Mouse (Mus musculus) left cerebral cortex, adult 18-20 months (tissue): ENCODE measurements around the gene Ccdc62. TPM values are rescaled to one million over a fixed set of nuclear protein-coding genes. Genes with fewer than 3 reads are reported as not detected.
A peak's percentile ranks its signal among the peaks of the same experiment; 100 is the strongest.

ENCODE experiments used
- DNase-seq, 2 experiments: peaks; one replicate each; pipeline ENCODE4 v3.0.0; 2021 to 2022; ENCODE audit warnings: low spot score in 2 of 2, mixed read lengths in 1 of 2
- total RNA-seq, 2 experiments: library from RNA; stranded (reverse); gene quantifications; 2 replicates each; pipeline ENCODE4 v1.2.3; 2021

Gene Ccdc62
- total RNA-seq, 2 experiments from 2014 or later, result 2.5 to 2.7 TPM

DNA sequence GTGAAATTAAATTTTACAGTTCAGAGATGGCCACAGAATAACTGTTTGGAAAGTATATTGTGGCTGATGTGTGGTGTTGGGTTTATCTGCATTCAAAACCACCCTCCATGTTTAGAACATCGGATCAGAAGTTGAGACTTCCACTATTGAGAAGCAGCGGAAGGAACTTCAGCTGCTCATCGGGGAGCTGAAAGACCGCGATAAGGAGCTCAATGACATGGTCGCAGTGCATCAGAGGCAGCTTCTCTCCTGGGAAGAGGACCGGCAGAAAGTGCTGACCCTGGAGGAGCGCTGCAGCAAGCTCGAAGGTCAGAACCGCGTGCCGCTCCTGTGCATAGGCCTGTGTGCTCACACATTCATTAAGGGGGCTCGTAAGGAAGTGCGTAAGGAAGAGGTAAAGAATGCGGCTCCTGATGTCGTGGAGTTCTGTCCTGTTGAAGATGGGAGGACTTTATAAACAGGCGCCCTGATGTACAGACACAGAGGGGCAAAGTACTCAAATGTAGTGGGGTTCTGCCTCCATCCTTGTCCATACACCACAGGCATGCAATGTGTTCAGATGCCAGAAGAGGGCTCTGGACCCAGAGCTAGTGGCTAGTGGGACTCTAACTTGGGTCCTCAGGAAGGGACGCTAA, 3.6 kb downstream of the Ccdc62 start:
- DNase-seq, result no peak

GRCm38 (mm10) chr5:123935931-123936330, 5.5 kb downstream of the Ccdc62 start:
- DNase-seq, result no peak

DNA sequence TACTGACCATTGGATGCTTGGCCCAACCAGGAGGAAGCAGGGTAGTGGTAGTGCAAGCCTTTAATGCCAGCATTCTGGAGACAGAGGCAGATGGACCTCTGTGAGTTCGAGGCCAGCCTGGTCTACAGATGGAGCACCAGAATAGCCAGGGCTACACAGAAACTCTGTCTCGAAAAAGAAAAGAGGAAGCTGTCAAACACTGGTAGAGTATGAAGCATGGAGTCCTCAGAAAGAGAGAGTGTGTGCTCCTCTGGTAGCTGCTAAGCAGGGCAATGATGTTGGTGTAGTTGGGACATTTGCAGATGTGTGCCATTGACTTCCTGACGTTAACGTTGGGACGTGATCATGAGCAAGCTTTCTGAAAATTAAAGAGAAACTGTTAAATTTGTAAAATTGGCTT, 8.0 kb downstream of the Ccdc62 start:
- DNase-seq, result no peak

GRCm38 (mm10) chr5:123946546-123946945, 16.1 kb downstream of the Ccdc62 start:
- no peak for DNase-seq

GRCm38 (mm10) chr5:123947041-123947761, 16.7 kb downstream of the Ccdc62 start:
- no peak for DNase-seq

DNA sequence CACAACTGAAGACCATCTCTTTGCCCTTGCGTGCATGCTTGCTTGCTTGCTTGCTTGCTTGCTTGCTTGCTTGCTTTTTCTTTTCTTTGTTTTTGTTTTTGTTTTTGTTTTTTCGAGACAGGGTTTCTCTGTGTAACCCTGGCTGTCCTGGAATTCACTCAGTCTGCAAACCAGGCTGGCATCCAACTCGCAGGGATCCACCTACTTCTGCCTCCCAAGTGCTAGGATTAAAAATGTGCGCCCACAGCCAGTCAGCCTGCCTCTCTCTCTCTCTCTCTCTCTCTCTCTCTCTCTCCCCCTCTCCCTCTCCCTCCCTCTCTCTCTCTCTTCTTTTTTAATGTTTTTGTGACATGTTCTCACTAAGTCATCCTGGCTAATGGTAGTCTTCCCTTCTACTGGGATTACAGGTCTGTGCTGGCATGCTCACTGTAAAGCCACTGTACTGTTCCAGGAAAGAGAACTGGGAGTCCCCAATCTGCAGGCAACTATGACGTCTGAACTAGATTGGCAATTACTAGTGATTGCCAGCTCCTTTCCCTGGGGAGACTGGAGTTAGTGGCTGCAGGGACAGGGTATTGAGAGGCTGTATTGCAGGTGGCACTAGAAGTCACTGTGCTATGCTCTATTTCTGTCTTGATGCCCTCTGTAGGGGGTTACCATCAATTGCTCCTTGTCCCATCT, 22.0 kb downstream of the Ccdc62 start:
- DNase-seq, result peak; percentile 39 to 63

- no peak for DNase-seq
Measured at GRCm38 (mm10) chr5:123957213-123957612, 26.7 kb downstream of the Ccdc62 start.

DNA sequence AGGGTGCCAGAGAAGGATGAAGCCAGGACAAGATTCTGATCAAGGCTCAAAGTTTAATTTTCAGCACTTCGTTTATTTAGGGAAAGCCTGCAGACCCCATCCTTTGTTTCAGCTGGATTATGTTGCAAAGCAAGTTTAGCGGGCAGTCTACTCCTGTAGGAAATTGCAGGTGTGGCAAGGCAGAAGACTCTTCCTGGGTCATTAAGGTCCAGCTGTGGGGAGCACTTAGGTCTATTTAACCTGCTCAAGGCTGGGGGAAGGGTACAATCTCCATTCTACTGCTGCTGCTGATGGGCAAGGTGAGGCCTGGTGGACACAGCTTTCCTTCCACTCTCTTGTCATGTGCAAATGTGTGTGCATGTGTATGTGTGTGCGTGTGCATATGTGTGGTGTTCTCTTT, 28.5 kb downstream of the Ccdc62 start:
- no peak for DNase-seq

DNA sequence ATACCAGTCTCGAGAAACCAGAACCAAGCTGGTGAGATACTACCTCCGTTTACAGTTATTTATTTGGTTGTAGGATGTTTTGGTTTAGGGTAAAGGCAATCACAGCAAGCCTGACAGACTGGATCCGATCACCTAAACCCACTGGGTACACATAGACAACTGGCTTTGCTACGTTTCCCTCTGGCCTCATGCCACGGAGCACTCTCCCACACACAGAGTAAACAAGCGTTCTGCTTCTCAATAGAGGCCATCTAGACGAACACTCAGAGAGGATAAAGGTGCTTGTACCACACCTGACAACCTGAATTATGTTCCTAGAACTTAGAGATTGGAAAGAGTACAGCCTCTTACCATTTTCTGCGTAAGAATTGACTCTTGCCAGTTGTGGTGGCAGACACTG, 29.6 kb downstream of the Ccdc62 start:
- DNase-seq, result no peak

- DNase-seq, result no peak
Measured at GRCm38 (mm10) chr5:123961046-123961445, 30.6 kb downstream of the Ccdc62 start.

- DNase-seq, result no peak
Measured at GRCm38 (mm10) chr5:123964208-123964607, 33.7 kb downstream of the Ccdc62 start.

DNA sequence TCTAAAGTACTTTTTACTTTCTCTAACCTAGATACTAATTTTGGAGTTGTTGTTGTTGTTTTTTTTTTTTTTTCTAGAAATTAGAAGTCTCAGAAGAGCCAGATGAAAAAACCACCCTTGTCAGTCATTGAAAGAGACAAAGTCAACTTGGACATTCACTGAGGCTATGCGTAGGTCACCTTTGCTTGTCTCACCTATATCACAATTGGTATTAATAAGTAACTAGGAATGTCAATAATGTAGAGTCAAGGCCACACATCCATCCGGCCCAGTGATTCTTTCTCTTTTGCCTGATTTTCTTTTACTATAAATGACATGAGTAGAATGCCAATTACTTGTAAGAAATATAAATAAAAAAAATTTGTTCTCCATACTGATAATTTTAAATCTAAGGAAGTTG, 36.3 kb downstream of the Ccdc62 start:
- no peak for DNase-seq

DNA sequence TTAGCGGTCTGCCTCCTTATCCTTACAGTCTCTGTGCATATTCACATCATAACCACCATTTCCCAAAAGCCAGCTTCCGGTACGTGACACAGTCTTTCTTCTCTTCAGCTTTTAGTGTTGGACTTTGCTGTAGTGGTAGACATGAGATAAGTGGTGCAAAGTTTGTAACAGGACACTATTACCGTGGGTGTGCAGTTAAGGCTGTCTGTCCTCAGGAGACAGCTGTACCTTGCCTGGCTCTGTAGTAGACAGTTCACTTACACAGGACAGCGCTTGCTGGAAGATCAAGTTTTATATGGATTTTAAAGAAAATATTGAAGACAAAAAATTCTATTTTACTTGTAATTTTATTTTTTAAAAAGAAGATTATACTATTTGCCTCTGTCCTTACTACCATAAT, 38.0 kb downstream of the Ccdc62 start:
- no peak for DNase-seq

DNA sequence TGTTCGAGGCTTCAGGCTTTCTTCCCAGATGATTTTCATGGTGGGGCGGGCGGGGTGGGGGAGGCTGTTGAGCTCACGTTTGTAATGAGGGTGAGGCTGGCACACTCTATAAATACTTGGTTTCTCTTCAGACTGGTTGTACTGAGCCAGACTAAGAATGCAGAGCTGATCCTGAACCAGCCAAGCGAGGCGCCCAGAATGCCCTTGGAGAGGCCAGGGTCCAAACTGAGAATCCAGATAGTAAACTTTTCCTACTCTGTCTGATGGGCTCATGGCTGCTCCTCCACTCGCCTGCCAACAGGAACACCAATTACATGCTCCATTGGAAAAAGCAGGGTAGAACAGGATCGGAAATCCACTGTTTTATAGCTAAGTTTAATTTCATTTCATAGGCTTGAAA, 38.7 kb downstream of the Ccdc62 start:
- DNase-seq, result no peak

DNA sequence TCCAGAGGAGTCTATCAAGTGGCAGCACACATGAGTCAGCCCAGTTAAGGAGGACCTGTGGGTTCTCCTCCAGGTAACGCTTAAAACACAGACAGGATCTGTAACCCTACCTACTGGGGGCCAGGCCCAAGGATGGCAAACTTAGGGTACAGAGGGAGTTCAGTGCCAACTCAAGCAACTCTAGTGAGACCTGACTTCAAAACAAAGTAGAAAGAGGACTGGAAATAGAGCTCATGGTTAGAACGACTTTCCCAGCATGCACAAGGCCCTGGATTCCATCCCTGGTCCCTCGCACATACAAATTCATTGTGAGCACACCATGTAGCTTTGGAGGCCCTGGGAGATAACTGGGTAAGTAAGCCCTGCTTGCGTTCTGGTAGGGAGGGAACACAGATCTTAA, 40.1 kb downstream of the Ccdc62 start:
- DNase-seq, result no peak

DNA sequence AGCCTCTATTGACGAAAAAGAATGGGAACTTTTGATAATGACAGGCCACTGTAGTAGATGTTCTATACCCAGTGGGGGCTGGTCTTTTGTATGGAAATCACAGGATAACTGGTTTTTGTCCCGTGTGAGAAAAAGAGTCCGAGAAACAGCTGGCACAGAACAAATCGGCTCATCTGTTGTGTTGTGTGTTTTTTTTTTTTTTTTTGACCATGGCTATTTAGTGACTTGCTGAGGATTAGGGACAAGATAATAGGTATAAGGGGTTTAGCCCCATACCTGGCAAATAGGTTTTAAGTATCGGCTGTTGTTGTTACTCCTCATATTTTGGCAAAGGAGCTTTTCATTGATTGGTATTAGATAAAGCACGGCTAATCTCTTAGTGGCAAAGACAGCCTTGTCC, 42.0 kb downstream of the Ccdc62 start:
- no peak for DNase-seq

DNA sequence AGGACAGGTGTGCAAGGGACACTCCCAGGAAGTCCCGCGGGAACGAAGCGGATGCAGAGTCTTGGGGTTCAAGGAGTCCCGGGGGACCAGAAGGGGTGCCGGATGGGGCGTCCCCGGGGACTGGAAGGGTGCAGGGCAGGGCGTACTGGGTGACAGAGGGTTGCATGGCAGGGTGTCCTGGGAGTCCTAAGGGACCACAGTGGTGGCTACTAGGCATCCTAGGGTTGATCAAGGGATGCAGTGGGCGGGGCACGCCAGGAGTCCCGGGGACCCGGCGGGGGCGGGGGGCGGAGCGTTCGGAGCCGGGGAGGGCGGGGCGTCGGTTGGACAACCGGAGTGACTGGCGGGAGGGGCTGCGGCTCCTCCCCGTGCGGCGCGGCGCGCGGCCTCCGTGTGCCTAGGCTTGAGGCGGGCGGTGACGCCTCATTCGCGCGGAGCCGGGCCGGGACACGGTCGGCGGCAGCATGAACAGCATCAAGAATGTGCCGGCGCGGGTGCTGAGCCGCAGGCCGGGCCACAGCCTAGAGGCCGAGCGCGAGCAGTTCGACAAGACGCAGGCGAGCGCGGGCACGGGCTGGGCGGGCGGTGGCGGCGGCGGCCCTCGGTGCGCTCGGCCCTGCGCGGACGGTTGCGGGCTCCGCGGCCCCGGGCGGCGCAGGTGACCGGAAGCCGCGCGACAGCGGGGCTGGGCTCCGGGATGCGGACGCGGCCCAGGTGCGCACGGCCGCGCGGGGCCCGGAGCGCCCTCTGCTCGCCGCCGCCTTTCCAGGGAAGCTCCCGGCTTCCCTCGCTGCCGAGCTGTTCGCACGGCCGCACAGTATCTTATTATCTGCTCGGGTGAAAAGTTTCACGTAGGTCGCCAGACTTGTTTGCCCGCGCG, 43.1 kb downstream of the Ccdc62 start, which contains the start of gene Hip1r:
Gene Hip1r, plus strand, starts transcription at position 330 of the 880 bp plus-strand sequence.
- peak; percentile 68 to 77 for DNase-seq

- DNase-seq, result no peak
Measured at GRCm38 (mm10) chr5:123974179-123974485, 43.7 kb downstream of the Ccdc62 start.

DNA sequence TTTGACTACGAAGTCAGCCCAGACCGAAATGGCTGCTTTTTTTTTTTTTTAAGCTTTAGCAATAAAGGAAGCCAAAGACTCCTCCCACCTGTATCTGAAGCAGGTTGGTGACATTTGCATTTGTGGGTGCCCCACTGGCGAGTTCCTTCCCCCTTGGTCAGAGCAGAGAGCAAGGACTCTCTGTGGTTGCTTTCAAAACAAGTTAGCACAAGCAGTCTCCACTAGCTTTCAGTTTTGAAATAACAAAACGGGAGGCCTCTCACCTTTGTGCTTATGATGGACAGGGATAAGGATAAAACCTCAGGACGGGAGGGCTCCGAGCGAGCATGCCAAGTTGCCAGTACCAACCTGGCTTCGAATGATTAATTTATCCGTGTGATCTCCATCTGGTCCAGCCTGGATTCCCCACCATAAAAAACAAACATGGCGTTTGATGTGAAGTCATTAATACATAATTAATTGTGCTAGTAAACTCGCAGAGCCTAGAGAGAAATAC, 44.2 kb downstream of the Ccdc62 start:
- no peak for DNase-seq

GRCm38 (mm10) chr5:123975668-123976180, 45.2 kb downstream of the Ccdc62 start:
- DNase-seq, result no peak

GRCm38 (mm10) chr5:123977231-123977630, 46.8 kb downstream of the Ccdc62 start:
- DNase-seq, result no peak
